Mouse (Mus musculus) right cerebral cortex, postnatal 25 days (tissue): ENCODE data around the gene Defb7.

Source experiments
- DNase-seq: peaks from one replicate; pipeline ENCODE4 v3.0.0; 2022

Gene Defb7

DNA sequence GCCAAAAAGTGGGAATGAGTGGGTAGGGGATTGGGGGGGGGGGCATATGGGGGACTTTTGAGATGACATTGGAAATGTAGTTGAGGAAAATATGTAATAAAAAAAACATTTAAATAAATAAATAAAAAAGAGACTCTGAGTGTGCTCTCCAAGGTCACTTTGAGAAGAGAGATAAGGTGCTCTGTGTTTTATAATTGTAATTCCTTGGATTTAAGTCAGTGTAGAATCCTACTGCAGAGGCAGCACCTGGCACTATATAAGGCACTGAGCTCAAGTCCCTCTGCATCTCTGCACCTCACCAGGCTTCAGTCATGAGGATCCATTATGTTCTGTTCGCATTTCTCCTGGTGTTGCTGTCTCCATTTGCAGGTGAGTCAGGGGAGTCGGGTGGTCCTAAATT lies at the start of gene Defb7:
Defb7 (plus strand) TSS at position 301 of the 400 bp plus-strand sequence.
- no peak for DNase-seq

DNA sequence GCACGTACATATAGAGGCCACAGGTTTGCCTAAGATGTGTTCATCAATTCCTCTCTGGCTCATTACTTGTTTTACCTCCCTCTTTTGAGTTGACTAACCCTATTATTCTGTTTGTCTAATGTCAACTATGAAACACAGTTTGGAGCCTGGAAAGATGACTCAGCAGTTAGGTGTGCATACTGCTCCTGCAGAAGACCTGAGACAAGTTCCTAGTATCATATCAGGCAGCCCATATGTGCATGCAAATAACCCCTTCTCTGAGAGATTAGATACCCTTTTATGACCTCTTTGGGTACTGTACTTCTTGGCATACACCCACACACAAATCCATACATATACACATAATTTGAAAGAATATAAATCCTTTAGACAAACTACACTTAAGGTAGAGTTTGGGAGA lies 48.5 kb upstream of the Defb7 start:
- no peak for DNase-seq

GRCm38 (mm10) chr8:19461355-19461754 lies 33.5 kb upstream of the Defb7 start:
- no peak for DNase-seq

- DNase-seq = no peak
Observed at GRCm38 (mm10) chr8:19469026-19469425, 25.9 kb upstream of the Defb7 start.

DNA sequence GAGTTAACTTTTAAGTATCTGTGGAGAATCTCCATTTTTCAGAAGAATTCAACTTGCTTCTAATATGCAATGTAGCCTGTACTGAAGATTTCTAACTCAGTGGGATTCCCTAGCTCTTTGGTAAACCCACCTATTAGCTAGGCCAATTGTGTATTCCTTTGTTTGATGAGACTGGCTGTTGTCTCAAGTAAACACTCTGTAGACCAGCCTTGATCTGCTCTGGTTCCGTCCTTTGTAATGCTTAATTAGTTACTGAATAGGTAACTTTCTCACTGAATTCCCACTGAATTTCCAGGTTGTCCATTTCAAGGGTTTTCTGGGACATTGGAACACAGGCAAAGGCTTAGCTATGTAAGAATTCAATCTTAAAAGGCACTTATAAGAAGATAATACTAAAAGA lies 5.6 kb downstream of the Defb7 start:
- DNase-seq = no peak

GRCm38 (mm10) chr8:19535195-19535829 lies 40.4 kb downstream of the Defb7 start:
- DNase-seq = no peak

GRCm38 (mm10) chr8:19540376-19540775 lies 45.5 kb downstream of the Defb7 start:
- DNase-seq = no peak
